Mouse (Mus musculus) NIH3T3 (cell line): ENCODE measurements around the gene Zdhhc22.
A peak's percentile ranks its signal among the peaks of the same experiment; 100 is the strongest.

Source experiments
- DNase-seq: peaks from one replicate; pipeline ENCODE4 v3.0.0-alpha.2; 2012; ENCODE audit warnings: low read depth

Zdhhc22 gene

DNA sequence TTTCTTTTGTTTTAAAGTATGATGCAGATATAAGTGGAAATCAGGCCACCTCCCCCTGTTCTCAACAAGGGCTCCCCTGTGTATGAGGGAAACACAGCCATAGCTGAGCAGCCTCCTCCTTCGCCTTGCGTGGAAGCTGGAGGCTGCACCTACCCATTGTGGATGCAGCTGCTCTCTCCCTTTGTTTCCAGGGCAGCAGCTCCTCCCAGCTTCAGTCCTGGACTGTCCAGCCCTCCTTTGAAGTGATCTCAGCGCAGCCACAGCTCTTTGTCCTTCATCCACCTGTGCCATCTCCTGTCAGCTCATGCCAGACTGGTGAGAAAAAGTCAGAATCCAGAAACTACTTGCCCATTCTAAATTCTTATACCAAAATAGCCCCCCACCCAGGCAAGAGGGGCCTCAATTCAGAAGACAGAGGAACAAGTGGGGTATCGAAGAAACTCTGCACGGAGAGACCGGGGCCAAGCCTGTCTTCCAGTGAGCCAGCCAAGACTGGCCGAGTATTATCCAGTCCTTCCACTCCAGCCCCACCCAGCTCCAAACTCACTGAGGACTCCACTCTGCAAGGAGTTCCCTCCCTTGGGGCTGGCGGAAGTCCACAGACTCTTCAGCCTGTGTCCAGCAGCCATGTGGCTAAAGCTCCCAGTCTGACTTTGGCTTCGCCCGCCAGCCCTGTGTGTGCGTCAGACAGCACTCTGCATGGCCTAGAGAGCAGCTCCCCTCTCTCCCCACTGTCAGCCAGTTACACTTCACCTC lies 28.5 kb downstream of the Zdhhc22 start:
- no peak for DNase-seq

GRCm38 (mm10) chr12:86960791-86961335 lies 29.4 kb downstream of the Zdhhc22 start:
- no peak for DNase-seq

GRCm38 (mm10) chr12:86960138-86960537 lies 30.1 kb downstream of the Zdhhc22 start:
- no peak for DNase-seq

DNA sequence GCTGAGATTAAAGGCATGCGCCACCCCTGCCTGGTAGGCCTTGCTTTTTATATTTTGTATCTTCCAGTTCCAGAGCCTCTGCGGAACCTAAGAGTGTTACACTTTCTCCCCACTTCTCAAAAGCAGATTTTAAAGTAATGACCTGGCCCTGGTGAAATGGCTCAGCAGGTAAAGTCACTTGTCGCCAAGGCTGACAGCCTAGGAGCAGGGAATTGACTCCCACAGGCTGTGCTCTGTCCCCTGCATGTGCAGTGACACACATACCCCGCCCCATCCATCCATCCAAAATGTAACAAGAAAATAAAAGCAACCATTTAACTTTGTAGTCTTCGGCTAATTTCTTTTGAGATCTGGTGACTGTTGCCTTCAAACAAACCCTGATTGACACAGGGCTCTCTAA lies 30.6 kb downstream of the Zdhhc22 start:
- DNase-seq = no peak

DNA sequence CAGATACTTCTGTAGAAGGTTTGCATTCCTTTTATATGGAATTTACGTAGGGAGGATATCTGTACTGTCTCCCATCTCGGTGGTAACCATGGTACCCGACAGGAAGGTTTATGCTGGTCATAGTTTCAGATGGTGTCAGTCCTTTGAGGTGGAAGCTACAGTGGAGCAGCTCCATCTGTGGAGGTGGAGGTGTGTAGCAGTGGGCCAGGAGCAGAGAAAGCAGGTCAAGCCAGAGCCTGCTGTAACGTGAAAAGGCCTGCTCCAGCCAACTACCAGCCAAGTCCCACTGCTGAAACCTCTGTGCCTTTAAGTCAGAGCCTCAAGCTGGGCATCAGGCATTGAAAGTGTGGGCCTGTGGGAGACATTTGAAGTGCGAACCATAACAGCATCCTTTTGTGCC lies 31.7 kb downstream of the Zdhhc22 start:
- DNase-seq = no peak

- peak; percentile 32 for DNase-seq
Observed at GRCm38 (mm10) chr12:86955894-86956293, 34.3 kb downstream of the Zdhhc22 start.

DNA sequence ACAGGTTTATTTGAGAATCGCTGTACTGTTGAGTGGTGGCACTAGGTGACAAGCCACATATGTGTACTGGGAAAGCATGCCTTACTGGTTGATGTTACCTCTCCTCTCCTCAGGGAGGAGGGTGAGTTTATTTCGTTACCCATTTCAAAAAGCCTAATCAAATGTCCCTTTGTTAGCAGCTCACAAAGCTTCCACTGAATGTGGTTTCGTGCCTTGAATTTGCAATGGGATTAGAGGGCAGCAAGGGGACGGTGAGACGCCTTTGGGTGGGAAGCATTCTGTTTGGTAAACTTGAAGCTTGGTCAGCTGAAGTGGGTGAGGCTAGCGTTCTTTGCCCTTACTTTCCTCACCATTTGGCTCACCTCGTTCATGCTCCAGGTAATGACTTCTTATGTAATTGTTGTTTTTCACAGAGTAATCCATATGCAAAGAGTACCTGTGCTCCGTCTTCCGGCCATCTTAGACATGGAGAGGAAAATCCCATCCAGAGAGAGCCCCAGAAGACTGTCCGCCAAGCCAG lies 37.8 kb downstream of the Zdhhc22 start:
- no peak for DNase-seq

GRCm38 (mm10) chr12:86950961-86951360 lies 39.3 kb downstream of the Zdhhc22 start:
- peak; percentile 28 for DNase-seq

DNA sequence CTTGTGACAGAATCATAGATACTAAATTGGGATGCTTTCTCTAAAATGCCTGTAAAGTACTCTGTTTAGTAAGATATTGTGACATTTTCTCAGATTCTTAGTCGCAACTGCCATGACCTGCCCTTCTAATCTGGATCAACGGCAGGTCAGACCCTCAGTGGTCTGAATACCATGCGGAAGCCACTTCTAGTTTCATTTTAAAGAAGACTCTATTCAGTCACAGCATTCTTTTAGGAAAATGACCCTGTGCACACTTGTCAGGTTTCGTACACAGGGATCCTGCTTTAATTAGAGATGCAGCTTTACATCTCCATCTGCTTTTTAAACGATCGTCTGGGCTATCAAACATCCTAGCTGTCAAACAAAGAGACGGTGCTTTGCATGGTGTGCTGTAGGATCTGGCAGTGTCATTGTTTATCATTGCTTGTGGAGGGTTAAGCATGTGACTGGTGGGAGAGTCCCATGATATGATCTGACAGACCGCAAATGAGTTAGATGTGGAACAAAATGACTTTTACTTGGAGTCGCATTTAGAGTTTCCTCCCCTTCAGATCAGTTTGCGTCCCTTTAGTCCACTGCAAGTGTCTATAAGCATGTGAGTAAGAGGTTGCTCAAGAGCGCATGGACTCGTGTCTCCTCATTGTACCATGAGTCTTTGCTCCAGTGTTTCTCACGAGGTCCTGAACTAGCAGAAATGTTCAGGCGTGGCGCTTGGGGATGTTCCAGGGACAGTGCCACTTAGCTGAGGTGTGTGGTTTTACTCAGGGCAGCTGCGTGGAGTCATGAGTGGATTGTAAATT lies 39.9 kb downstream of the Zdhhc22 start:
- no peak for DNase-seq

- DNase-seq = no peak
Observed at GRCm38 (mm10) chr12:86949501-86949900, 40.7 kb downstream of the Zdhhc22 start.

DNA sequence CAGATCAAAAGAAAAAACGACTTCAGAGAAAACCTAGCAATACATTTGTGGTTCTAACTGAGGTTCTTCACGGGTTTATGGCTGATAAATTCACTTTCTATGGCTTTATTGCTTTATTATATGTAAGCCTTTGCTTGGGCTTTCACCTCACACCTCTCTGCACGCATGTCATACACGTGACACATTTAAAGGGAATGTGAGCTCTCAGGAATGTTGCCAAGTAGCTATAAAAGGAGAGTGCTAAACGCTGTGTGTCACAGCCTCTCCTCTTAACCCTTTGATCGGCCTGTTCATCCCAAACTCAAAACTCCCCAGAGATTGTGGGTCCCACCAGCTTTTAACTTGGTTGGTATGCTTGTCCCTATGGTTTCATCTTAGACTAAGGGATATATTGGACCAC lies 41.6 kb downstream of the Zdhhc22 start:
- DNase-seq = peak; percentile 77

DNA sequence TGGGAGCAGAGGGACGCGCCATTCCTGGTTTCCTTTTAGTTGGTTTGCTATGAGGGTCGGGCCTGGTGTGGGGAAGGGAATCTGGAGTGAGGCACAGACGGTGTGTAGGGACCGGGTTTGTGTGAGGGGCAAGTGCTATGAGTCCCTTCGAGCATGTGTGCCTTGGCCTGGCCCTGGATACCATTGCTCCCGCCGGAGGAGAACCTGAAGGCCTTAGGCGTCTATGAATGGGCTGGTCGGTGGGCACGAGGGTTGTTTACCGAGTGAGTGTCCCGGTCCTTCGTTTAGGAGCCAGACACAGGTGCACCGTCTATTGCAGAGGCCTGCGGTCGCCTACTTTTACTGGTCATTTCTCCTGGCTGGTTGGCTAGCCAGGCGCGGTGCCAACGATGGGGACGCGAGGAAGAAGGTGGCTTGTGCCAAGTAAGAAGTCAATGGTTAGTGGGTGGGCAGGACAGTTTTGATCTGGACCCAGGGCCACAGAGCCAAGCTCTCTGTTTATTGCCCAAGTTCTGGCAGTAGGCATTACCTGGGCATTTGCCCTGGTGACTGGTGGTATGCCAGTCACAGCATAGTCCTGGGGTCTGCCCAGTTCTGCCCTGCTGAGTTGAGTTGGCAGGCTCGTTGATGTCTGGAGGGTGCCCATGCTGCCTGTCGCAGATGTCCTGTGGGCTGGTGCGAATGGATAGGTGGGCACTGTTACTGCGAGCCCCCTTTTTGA lies 42.4 kb downstream of the Zdhhc22 start:
- DNase-seq = peak; percentile 43

DNA sequence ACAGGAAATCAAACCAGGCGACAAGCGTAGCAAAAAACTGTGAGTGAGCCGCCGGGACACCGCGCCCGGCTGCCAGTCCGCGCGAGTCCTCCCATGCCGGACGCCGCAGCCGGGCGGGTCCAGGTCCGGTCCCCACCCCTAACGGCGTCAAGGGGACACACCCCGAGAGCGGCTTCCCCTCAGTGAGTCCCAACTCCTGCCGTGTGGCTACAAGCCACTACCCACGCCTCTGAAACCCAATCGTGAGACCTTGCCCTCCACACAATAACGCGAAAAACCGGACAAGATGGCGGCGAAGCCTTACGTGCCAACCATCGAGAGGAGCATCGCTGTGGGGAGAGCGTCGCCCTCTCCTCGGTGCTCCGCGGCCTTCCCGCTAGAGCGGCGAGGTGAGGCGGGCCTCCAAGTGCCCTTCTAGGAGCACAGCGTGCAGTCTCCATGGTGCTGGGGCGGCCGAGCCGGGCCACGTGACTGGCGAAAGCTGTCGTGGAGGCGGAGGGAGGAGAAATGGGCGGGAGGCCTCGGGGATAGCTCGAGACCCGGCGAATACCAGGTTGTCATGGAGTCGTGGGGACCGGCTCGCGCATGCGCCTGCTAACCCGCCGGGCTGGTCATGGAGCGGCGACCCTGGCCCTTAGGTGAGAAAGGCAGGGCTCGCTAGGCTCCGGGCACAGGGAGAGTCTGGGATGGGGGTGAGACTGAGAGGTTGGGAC lies 43.2 kb downstream of the Zdhhc22 start, which contains the start of gene Cipc:
Gene Cipc (plus strand): TSS at position 182 of the 713 bp plus-strand sequence.
- peak; percentile 99 for DNase-seq

DNA sequence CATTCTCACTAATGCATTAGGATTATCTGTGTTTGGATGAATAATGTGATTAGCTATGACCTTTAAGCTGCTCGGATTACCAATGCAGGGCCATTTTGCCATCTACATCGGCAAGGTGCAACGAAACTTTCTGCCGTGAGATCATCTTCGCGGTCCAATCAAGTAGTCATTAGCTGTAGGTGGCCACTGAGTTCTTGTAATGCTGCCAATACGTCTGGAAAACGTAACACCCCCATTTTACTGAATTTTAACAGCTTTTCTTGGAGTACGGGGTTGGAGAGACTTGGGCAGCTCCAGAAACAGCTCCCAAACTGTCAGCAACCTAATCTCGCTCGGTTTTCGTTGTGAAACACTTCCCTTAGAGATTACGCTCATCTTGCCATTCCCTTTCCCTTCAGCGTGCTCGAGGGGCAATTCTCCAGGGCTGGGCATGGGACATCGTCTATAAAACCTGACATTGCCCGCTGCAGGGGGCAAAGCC lies 43.9 kb downstream of the Zdhhc22 start:
- DNase-seq = peak; percentile 53

DNA sequence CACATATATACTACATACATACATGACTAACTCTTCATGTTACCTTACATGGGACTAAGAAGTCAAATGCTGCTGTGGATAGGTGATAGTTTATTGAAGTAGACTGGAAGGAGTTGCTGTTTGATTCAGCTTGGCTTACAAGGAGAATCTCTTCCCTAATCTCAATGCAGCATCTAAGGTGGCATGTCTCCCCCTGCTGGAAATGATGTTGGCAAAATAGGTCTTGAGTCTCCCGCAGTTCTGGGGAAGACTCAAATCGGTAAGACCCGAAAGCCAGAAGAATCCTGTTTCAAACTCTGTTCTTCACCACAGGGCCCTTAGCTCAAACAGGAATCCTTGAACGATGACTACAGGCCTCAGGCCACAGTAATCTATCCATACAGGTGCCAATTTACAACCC lies 45.1 kb downstream of the Zdhhc22 start:
- peak; percentile 91 for DNase-seq

DNA sequence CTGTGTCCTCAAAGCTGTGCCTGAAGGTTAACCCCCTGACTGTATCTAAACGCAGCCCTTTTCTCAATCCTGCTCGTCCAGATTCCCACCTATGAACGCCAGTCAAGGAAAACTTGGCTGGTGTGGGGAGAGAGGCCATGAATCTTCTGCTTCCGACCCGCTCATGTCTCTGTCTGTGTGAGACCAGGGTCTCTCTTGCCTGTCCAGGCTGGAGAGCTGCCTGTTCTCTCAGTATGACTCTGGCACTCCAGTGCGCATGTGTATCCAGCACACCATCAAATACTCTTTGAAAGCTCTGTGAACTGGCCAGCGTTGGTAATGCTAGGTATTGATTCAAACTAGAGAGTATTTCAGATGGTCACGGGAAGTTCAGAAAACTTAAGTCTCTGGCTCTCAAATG lies 46.8 kb downstream of the Zdhhc22 start:
- no peak for DNase-seq

DNA sequence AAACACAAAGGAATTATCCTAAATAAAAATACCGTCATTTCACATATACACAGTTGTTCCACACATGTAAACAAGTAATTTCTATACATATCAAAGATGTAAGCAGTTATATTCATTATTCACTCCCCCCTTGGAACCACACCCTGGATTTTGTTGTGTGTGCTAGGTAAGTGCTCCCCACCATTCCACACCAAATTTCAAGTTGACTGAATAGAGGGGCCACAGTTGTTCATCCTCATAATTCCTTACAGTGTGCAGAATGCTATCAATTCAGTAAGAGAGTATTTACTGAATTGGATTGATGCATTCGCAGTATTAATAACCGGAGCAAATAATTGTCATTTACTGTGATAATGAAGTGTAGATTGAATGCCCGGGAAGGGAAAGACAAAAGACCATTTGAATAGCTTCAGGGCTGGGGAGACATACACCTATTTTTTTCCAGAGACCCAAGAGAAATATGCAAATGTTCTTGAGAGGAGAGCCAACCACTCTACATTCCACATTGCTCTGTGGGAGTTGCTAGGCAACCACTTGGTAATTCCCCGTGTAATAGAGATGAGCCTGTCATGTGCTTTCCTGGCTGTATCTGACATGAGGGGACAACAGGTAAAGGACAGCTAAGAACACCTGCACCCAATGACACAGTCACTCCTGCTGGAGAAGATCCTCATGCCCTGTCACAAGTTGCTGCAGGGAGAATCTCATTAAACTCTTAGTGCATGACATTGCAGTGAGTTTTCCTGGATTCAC lies 48.3 kb downstream of the Zdhhc22 start:
- no peak for DNase-seq

GRCm38 (mm10) chr12:86941173-86941572 lies 49.1 kb downstream of the Zdhhc22 start:
- peak; percentile 74 for DNase-seq

DNA sequence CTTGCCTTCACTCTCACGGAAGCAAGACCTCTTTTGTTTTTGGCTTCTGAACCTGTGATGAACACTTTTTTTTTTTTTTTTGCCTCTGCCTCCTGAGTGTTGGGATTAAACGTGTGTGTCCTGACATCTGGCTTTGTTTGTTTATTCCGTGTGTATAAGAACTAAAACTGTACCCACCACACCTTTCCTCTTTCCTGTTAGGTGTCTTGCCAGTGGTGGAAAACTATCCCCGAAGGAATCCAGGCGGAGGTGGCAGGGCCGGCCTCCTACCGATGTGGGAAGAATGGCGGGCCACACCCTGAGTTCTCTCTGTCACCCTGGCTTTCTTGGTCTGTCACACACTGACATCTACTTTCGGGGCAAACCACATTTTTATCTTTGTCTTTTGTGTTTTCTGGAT lies 51.7 kb downstream of the Zdhhc22 start:
- no peak for DNase-seq

DNA sequence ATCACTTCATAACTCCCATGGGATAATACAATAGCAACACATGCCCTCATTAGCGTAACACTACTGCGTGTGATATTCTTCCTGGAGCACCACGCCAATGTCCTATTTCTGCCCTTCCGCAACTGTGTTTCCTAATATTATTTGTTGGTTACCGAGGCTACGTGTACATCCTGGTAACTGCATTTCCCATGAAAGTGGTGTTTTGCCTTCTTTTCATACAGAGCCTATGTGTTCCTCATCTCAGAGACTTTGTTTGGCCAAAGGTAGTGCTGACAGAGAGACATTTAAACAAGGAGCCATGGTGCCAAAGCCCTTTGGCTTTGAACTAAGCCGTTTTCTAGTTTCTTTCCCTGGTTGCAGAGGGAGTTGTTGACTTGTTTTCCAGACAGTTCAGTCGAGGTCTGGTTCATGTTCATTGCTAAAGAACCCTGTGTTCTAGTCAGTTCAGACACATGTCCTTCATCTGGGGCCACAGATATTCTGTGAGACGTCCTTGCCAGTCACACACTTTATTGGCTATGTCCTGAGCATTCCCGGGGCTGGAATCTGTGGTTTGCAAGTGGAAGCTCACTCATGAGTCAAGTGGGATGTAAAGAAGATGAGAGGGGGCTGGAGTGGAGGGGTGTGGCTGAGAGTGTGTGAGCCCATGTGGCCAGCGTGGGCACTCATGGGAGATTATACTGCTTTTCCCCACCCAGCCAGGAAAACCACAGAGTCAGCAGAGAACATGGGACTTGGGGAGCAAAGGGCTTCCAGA lies 53.5 kb downstream of the Zdhhc22 start:
- no peak for DNase-seq
